Mouse (Mus musculus) c-Kit-positive CD71-negative TER-119-negative erythroid progenitor cells, embryonic 14.5 days (primary cell): Measurements from ENCODE around the gene Zfp553.
"Not testable (repeated sequence)": the region's sequence is repeated elsewhere in the genome, so short reads cannot be mapped to it uniquely, and the experiment has no call there.

ENCODE experiments used
- DNase-seq: peaks from one replicate; pipeline ENCODE4 v3.0.0-alpha.2; 2013; ENCODE audit warnings: low read depth

Gene Zfp553

DNA sequence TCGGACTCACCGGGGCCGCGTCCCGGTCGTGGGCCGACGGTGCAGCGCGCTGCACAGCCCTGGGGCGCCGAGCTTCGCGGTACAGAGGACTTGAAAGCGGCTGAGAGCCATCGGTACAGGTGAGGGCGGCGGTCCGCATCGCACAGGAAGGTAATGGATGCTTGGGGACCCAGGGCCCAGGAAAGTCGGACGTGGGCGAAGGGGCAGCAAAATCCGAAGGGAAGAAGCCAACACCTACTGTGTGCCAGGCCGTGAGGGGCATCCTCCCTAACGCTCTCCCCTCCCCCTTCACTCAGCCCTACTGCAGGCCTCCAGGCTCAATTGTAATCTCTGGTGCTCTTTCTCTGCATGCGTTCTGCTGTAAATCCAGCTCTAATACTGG, 498 bp downstream of the Zfp553 start:
- no peak for DNase-seq

DNA sequence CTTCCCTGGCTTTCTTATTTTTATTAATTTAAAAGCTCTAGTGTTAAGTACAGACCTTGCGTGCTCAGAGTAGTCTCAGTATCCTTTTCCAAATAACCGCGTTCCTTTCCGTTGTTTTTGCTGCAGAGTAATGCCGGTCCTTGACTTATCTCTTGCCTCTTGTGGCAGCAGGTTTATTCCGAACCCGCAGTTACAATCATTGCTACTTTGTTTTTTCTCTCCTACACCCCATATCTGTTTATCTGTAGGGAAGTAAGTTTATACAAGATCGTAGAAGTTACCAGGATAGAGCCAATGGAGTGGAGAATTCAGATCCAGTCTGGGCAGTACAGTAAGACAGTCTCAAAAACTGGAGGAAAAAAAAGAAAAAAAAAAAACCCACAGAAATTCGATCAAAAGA, 904 bp downstream of the Zfp553 start:
- no peak for DNase-seq

DNA sequence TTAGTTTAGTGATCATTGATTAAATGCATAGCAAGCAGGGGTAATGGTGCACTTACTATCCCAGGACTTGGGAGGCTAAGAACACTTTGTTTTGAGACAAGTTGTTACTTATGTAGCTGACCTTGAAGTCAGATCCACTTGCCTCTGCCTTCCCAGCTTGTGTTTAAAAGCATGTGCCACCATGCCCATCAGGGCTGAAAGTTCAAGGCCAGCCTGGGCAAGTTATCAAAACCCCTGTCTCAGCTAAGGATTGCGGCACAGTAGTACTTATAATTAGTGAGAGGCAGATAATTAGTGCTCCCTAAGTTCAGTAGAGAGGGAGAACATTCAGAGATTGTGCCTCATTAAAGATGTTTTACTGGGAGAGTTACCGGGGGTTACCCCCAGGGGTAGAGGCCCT, 1.9 kb downstream of the Zfp553 start:
- DNase-seq = no peak

DNA sequence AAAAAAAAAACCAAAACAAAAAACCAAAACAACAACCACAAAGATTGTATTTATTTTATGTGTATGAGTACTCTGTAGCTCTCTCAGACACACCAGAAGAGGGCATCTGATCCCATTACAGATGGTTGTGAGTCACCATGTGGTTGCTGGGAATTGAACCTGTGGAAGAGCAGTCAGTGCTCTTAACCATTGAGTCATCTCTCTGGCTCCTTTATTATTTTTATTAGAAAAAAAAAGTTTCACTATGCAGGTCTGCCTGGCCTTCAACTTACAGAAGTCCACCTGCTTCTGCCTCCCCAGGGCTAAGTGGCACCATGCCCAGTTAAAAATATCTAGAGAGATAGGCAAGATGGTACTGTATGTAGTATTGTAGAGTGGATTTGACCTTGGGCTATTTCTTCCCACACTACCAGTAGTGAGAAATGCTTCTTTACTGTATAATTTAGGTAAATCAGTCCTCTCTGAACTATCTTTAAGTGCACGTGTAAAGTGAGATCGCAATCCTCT, 10.6 kb downstream of the Zfp553 start:
- DNase-seq = no peak

DNA sequence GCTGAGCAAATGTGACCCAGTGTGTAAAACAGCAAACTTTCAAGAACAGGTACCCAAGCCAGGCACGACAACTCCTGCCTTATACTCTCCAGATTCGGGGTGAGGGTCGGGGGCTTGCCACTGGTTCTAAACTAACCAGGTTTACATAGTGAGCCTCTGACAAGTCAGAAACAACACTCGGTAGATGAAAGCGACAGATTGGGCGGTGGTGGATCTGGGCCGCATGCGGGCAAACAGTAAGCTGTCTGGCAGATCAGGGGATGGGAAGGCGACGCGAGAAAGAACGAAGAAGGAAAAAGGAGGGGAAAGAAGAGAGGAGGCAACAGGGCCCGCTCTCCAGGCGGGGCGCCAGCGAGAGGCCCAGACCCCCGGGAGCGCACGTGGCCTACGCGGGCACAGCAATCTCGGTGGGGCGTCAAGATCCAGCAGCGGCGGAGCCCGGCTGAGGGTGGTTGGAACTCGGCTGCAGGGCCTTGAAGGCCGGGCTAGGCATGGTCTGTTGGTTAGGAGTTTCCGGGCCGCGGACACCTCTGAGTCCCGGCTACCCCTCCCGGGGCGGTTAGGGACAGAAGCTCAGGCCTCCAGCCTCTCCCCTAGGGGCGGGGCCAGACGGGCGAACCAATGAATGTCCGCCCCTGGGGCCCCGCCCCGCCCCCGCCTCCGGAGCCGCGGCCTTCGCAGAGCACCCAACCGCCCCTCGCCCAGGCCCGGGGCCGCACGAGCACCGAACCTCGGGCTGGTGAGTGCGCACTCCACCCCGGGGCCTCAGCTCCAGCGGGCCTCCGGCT, 11.2 kb downstream of the Zfp553 start, which contains the start of gene Zfp771:
Zfp771 (plus strand) TSS at position 405 of the 788 bp plus-strand sequence.
- DNase-seq = peak; percentile 90

DNA sequence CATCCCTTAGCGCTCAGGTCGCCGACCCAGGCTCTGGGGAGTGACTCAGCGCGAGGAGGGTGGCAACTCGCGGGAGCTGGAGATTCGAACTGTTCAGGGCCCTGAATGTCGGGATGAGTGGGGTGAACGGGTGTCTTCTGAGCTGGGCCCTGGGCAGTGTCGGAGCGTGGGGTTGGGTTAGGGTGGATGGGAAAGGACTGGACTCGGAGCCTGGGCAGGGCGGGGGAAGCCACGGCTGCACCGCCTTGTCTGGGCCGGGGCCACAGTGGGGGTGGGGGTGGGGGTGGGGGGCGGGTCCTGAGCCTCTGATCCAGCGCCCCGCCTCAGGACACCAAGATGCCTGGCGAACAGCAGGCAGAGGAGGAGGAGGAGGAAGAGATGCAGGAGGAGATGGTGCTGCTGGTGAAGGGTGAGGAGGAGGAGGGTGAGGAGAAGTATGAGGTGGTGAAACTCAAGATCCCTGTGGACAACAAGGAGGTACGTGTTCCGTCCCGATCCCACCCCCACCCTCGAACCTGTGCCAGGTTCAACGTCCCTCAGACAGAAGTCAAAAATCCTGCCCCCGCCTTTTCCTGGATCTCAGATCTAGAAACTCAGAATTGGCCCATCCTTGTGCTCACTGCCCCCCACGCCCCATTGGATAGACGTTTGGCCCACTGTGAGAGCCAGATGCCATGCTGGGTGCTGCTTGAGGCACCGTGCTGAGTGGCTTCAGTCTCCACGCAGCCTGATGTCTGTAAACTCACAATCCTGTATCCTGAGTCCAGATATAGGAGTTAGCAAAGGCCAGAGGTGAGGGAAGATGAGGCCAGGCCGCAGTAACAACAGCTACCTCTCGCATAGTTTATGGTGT, 12.0 kb downstream of the Zfp553 start:
- DNase-seq = no peak

DNA sequence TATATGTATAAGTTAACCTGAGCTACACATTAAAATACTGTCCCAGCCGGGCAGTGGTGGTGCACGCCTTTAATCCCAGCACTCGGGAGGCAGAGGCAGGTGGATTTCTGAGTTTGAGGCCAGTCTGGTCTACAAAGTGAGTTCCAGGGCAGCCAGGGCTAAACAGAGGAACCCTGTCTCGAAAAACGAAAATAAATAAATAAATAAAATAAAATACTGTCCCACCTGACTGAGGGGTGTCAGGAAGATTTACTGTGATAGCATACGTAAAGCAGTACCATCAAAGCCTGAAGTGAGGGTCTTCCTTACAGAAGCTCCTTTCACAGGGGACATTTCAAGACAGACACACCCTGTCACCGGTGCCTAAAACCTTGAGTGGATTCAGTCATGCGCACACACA, 17.6 kb downstream of the Zfp553 start:
- not testable (repeated sequence) for DNase-seq

DNA sequence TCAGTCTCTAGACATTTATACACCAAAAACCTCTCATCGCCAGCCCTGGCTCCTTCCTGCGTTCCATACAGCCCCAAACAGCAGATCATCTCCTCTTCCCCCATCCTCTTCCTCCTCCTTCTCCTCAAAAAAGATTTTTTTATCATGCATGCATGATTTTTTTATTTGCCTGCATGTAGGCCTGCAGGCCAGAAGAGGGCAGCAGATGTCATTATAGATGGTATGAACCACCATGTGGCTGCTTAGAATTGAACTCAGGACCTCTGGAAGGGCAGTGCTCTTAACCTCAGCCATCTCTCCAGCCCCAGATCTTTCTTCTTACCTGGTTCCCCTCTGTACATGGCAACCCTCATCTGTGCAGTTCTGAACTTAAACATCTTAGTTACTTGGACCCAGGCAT, 19.6 kb downstream of the Zfp553 start:
- DNase-seq = no peak

DNA sequence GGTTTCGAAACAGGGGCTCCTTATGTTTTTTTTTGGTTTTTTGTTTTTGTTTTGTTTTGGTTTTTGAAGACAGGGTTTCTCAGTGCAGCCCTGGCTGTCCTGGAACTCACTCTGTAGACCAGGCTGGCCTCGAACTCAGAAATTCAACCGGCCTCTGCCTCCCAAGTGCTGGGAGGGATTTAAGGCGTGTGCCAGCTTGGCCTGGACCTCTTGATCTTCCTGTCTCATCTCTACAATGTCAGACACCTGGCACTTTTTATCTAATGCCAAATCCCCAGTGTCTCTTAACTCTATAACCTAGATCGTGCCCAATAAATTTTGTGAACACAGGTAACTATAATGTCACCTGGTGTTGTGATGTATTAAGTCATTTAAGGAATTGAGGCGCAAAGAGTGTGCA, 20.5 kb downstream of the Zfp553 start:
- no peak for DNase-seq

DNA sequence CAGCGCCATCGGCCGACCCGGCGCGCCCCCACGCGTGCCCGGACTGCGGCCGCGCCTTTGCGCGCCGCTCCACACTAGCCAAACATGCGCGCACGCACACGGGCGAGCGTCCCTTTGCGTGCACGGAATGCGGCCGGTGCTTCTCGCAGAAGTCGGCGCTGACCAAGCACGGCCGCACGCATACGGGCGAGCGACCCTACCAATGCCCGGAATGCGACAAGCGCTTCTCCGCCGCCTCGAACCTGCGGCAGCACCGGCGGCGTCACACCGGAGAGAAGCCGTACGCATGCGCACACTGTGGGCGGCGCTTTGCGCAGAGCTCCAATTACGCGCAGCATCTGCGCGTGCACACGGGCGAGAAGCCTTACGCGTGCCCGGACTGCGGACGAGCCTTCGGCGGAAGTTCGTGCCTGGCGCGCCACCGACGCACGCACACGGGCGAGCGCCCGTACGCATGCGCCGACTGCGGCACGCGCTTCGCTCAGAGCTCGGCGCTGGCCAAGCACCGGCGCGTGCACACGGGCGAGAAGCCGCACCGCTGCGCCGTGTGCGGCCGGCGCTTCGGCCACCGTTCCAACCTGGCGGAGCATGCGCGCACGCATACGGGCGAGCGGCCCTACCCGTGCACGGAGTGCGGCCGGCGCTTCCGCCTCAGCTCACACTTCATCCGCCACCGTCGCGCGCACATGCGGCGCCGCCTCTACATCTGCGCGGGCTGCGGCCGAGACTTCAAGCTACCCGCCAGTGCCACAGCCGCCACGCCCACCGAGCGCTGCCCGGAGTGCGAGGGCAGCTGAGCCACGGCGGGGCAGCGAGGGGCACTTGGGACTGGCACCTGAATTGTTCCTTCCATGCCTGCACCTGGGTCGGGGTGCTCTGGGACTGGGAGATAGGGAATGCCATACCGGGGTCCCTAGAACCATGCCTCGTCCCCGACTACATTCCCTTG, 21.2 kb downstream of the Zfp553 start:
- peak; percentile 94 for DNase-seq

DNA sequence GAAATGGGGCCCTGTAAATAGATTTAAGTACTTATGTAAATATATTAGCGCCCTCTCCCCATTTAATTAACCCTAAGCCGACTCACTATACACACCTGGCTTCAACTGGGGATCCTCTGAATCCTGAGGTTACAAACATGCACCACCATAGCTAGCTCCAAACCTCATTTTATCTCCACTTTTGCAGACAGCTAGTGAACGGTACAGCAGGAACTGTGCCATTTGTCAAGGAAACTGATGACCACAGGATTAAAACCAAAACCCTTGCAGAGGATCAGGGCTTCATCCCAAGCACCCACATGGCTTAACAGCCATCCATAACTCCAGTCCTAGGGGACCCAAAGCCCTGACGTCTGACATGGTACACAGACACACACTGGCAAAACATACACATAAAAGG, 22.1 kb downstream of the Zfp553 start:
- no peak for DNase-seq

DNA sequence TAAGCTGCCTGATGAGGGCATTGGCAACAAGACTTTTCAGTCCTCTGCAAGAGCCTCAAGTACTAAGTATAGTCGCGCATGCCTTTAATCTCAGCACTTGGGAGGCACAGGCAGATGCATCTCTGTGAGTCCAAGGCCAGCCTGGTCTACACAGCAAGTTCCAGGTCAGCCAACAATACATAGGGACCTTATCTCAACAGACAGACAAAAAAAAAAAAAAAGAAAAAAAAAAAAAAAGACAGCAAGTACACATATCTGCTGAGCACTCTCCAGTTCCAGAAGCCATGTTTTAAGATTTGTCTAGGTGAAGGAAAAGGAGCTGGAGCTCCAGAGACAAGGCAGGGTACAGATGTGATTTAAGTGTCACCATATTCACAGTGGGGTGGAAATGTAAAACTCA, 23.1 kb downstream of the Zfp553 start:
- no peak for DNase-seq

DNA sequence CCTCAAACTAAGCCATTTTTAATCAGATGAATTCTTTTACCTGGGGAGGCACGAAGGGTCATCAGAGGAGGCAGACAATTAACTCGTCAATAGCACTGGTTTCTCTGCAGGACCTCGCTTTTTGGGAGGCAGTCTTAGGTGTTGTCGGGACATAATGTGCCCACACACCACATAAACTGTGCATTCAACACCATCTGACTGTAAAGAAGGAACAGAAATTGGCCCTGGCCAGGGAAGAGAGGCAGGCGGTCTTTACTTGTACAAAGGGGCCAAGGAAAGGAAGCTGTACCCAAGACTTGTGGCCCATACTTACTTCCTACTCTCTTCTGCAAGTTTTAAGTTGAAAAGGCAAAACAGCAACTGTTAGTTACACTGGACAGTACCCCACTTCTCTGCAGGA, 23.7 kb downstream of the Zfp553 start:
- no peak for DNase-seq

DNA sequence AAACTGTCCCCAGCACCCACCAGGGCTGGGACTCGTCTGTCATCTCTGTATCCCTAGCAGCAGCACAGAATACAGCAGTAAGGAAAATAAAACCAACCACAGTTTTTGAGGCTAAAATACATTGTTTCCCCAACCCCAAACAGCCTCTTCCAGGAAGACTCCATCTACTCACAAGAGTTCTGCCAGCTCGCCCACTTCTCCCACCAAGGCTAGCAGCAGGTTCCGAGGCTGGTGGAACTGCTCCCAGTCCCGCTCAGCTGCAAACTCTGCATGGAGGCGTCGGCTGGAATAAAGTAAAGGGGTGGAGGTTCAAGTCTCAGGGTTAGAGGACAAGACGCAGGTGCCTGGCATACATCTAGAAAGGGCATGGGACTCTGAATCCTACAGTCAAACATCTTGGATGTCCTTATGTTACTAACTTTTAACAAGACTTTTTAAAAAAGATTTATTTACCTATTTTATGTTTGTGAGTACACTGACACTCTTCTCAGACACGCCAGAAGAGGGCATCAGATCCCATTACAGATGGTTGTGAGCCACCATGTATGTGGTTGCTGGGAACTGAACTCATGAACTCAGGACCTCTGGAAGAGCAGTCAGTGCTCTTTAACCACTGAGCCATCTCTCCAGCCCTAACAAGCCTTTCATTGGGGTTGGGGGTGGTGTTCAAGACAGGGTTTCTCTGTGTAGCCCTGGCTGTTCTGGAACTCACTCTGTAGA, 26.5 kb downstream of the Zfp553 start:
- no peak for DNase-seq

DNA sequence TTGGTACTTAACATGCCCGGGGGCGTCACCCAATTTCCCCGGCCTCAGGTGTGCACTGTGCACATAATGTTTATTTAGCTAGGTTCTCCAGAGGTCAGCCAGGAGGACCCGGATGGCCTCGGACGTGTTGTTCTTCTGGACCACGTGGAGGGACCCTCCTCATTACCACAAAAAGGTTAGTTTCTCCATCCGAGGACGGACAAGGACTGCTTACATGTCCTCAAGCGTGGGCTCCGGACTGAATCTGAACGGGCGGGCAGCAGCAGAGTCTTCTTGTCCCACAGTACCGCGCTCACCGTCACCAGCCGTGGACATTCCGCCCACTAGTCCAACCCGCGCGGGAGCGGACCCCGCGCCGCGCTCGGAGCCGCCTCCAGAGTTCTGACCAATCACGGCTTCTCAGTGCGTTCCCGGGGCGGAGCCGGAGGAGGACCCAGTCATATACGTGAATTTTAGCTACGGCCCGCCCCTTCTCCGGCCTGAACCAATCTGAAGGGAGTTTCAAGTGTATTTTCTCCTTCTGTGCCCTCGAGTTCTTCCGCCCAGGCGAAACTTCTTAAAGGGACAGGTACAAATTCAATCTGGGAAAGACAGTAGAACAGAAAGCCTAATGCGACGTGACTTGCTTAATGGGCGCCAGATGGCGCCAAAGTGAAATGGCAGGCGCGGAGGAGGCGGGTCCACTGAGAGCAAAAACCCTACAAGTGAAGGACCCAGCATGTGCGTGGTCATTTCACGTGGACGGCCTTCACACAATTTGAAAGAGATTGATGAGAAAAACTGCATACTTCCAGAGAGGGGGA, 27.6 kb downstream of the Zfp553 start, which contains the start of gene Dctpp1:
Dctpp1 (minus strand) TSS at position 401 of the 803 bp plus-strand sequence.
- DNase-seq = peak; percentile 97

DNA sequence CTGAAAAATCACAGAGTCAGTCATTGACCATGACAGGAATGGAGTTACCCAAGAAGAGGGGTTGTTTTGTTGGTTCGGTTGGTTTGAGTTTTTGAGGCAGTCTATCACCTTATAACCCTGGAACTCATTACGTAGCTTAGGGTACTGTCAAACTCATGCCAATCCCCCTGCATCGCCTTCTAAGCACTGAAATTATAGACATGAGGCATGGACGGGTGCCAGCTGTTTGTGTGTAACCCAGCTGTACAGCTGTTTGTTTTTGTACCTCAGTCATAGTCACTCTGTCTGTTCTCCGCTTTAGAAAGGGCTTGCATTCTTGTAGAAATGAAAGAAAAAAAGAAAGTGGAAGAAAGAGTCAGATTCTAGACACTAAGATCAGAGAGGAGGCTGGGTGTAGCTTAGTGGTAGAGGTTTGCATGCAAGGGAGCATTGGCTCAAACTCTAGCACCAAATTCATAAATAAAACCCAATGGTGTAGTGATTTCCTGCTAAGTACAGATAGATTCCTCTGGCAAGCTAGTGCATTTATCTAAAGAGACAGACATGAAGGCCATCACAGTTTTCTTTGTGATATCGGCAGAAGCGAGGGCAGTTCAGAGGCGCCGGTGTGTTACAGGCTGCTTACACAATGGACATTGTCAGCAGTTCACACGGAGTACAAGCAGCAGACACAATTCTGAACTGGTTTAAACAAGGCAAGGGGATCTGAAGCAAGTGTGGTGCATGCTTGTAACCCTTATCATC, 29.5 kb downstream of the Zfp553 start:
- DNase-seq = no peak

DNA sequence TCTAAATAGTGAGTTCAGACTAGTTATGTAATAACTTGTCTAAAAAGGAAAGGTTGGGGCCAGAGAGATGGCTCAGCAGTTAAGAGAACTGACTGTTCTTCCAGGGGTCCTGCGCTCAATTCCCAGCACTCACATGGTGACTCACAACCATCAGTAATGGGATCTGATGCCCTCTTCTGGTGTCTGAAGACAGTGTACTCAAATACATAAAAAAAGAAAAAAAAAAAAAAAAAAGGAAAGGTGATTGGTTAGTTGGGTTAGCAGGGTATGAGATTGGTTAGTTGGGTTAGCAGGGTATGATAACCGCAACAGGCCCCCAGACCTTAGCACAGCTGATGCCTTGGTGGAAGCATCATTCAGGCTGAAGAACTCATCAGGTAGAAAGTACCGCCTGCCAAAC, 30.7 kb downstream of the Zfp553 start:
- no peak for DNase-seq

DNA sequence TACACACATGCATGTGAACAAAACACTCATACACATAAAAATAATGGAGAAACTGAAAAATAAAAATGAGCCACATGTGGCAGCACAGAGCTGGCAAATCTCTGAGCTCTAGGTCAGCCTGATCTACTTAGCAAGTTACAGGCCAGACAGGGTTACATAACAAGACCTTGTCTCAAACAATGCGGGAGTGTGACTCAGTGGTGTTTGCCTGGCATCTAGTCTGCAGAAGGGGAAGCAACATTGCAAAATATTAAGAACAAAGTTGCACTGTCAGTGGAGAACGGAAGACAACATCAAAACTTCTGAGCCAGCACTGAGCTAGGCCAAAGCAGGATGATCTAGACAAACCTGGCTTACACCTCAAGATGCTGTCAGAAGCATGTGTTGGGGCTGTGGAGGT, 37.4 kb downstream of the Zfp553 start:
- DNase-seq = no peak

DNA sequence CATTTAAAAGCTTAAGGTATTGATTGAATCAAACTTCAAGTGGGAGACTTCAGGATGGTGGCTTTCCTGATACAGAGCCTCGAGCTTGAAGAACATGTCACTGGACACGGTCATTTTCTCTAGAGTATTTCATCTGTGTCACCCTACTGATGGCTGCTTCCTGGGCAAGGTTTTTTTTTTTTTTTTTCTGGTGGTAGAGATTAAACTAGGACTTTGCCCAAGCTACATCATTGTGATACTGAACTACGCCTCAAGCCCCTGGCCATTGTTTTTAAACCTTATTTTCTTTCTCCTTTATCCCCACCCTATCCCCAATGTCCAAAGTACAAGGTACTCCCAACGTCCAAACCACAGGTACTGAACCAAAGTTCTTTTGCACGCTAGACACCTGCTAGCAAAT, 37.8 kb downstream of the Zfp553 start:
- no peak for DNase-seq

DNA sequence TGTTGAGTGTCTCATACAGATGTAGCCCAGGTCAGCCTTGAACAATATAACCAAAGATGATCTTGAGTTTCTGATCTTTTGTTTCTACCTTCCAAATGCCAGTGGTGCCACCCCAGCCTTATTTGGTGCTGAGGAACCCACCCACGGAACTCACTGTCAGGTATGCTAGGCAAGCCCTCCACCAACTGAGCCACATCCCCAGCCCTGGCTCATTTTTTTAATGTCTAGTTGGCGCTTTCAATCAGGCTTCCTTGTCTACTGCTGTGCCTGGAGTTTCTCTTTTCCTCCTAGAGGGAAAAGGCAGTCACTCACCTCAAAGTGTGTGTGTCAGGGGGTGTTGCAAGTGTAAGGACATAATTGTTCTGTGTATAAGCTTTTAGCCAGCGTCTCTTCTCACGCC, 38.2 kb downstream of the Zfp553 start:
- DNase-seq = no peak
